Mouse (Mus musculus) c-Kit-positive CD71-negative TER-119-negative erythroid progenitor cells, embryonic 14.5 days (primary cell): Measurements from ENCODE around the gene Six1.
A peak's percentile ranks its signal among the peaks of the same experiment; 100 is the strongest.
"Not testable (repeated sequence)": the region's sequence is repeated elsewhere in the genome, so short reads cannot be mapped to it uniquely, and the experiment has no call there.

ENCODE experiments used
- DNase-seq: peaks from one replicate; pipeline ENCODE4 v3.0.0-alpha.2; 2013; ENCODE audit warnings: low read depth

Gene Six1

DNA sequence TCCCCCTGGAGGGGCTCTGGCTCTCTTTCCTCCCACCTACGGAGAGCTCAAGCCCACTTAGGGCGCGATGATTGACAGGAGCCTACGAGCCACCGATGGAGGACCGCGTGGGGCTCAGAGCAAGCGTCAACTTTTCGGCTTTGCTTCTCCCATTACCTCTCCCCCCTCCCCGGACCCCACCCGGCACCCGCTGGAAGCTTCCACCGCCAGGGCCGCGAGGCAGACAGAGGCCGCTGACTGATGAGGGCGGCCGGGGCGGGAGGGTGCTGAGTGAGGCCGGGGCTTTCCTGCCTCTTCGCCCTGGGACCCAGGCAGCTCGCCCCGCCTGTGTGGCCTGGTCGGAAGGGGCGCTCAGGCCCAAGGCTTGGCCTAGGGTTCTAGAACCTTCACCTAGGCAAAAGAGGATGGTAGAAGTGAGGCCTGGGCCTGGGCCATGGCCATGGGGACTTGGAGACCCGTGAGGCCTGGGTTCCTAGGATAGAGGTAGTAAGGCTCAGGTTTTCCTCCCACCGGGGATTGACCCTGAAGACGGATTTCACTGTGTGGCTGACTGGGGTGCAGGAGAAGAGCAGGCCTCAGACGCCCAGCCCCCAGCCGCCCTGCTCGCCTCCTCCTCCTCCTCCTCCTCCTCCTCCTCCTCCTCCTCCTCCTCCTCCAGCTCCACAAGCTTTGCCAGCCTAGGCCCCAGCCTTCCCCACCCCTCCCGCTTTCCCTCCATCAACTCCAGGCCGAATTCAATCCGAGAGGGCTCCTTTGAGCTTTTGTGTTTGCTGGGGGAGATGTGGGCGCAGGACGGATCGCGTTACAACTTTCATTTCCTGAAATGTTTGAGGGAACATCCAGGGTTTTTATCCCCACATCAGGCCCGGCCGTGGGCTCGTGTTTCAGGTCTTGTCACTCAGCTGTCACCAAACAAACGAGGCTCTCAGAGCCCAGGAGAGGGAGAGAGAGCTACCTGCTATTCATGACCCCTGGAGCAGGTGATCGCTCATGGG is 18.5 kb downstream of the Six1 start:
- no peak for DNase-seq

DNA sequence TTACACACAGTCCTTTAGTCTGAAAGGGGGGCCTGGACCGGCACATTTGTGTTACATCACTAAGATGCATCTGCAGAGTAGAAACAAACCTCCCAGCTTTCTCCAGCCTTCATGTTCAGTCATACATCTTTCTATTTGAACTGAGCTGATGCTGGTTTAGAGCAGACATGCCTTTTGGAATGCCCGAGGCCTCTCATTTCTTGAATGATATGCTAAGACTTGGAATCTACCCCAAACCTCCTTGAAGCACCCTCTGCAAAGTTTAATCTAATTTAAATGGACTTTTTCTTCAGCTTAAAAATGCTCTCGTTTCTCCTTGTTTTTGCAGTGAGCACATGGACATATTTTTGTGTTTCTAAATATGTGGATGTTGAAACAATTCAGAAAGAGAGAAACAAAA is 21.0 kb downstream of the Six1 start:
- DNase-seq: no peak

DNA sequence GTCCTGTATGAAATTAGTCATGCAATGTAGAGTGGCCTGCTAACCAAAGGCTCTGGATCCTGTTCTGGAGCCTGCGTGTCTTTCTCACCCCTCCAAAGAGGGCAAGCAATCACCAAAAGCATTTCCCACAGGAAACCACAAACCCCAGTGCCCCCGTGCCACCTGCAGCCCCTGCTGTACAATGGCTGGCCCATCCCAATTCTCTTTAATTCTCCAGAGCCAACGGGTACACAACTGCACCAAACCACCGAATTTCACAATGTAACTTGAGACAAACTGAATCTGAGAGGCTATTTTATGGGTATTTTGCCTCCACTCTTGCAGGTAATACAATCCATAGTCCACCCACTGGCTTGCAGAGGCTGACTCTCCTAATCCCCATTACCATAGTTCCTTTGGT is 22.4 kb downstream of the Six1 start:
- DNase-seq: no peak

DNA sequence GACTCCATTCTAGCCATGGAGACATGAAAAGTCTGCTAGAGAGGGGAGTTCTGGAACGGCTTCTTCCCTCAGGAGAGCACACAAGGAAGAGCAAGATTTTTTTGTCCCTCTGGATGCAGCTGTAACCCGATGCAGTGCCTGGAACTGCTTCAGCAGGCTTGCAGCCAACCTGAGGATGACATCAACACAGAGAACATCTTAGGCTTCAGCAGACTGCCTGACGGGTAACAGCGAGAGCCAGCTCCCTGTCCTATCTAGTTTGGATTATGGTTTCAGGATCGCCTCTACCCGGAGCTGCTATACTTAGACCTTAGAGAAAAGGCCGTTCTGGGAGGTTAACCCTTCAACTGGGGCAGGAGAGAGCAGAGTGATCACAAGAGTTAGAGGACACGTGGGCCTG is 28.2 kb downstream of the Six1 start:
- DNase-seq: no peak

DNA sequence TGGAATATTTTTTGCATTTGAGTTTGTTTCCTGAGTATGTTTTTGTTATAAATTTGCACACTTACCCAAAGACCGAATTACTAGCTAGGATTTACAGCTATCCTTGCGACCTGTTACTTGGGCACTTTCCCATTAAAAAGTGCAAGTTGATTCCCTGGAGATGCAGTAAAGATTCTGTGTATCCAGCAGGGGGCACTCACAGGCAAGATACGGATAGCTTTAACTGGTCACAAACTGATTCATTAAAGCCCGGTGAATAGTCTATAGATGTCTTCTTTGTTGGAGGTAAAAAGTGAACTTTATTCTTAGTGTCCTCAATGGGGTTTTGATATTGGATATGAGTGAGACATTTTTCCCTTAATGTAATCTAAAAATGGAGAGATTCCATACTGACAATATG is 32.7 kb downstream of the Six1 start:
- DNase-seq: peak; percentile 51

DNA sequence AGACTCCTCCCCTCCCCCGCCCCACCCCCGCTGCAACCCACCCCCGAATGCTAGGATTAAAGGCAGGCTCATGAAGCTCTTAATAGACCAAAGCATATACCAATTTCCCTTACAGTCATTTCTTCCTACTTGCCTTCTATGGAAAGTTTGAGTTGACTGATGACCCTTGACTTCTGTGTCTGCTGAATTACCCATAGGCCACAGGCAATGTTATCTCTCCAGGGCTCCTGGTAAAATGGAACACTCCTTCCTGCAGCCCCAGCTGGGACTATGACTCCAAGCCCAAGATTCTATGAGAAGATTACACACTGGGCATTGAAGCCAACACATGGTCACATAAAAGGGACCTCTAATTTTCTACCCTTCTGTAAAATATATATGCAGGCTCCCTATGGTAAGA is 33.3 kb downstream of the Six1 start:
- DNase-seq: no peak

DNA sequence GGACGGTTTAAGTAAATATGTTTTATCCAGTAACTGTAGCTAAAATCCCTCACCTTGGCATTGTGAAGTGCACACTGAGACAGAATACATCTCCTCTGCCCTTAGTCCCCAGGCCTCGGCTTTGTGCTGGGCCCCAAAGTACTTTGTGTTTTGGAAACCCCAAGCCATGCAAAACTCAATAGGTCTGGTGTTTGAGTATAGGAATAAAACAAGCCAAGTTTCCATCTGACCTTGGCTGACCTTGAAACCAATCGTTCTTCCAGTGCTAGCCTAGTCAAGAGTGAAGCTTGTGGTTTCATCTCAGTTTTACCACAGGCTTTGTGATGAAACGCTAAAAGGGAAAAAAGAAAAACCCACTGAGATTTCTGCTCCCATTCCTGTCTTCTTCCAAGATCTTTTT is 34.8 kb downstream of the Six1 start:
- DNase-seq: no peak

DNA sequence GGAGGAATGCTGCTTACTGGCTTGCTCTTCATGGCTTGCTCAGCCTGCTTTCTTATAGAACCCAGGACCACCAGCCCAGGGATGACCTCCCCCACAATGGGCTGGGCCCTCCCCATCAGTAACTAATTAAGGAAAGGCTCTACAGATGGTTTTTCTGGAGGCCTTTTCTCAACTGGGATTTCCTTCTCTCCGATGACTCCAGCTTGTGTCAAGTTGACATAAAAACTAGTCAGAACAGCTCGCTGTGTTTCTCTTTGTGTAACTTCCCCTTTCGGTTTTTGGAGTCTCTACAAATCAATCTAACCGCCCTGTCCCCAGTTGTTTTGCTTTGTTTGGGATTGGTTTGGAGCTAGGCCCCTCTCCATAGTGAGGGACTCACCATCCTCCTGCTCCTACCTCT is 37.5 kb downstream of the Six1 start:
- no peak for DNase-seq

DNA sequence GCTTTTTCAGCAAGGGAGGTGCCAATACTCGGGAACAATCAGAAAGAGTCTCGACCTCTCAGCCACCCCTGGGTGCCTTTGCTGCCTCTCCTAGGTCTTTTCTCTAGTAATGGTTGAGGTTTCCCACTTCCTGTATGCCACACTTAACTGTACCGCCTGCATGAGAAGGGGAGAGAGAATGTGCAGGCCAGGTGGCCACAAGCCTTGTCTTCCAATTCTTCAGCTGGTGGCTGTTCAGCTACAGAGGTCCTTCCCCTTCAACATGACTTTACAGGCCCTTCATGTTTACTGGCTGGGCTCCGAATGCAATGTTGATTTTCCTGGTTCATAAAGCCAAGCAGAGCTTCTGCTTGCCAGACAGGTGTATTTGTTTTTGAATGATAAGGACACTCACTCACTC is 39.4 kb downstream of the Six1 start:
- no peak for DNase-seq

DNA sequence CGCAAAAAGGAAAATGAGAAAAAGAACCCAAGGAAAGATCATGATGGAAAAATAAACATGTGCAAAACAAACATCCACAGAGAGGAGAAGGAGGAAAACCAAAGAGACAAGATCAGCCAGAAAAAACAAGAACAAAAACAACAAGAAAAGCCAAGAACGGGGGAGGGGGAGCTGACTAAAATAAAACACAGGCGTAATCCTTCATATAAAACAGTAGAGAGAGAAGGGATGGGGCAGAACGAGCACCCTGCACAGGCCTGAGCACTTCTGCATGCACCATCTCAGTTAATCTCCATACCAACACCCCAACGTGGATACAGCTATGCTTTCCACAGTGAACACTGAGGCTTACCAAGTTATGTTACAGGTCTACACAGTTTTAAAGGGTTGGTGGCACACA is 40.9 kb downstream of the Six1 start:
- DNase-seq: no peak

DNA sequence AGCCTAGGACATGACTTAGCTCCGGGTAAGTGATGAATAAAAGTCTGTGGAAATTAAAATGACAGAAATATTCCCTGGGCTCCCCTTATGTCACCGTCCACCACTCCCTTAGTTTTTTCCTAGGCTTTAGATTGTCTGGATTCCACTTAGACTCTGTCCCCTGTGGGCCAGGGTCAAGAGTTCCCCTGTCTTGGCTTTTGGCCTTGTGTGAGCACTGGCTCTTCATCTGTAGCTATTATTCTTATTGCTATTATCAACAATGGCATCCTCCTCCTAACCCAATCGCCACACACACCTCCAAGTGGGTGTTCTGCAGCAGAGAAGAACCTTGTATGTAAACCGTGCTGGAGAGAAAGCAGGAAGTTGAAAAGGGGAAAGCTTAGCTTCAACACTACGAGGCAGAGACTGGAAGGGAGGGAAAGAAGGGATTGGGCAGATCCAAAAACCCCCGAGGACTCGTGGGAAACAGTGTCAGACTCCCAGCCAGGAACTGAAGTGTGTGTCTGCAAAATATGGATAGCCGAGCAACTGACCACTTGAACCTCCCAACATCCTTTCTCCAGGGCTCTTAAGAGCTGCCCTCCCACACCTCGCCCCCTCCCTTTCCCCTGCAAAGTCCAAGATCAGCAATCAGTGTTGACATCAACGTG is 41.4 kb downstream of the Six1 start:
- DNase-seq: no peak

DNA sequence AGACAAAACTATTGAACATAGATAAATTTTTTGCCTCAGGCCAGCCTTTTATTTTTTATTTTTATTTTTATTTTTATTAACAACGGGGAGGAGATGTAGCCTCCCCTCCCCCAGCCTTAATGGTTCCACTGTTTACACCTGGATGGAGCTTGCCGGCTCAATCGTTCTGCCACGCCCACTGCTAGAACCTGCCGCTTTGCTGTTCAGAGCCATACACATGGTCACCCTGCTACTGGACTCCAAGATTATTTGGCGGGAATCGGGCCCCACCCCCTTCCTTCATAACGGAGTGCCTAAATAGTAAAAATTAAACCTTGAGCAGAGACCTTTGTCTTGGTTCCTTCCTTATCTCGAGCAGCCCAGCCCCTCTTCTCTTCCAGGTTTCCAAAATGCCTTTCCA is 50.8 kb downstream of the Six1 start:
- DNase-seq: not testable (repeated sequence)

DNA sequence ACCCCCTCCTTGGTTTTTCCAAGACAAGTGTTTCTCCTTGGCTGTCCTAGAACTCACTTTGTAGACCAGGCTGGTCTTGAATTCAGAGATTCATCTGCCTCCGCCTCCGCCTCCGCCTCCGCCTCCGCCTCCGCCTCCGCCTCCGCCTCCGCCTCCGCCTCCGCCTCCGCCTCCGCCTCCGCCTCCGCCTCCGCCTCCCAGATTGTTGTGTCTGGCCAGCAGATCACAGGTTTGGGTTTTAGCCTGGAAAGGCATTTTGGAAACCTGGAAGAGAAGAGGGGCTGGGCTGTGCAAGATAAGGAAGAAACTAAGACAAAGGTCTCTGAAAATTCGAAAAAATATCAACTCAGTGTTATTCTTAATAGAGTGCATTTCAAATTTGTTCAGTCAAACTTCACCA is 51.4 kb downstream of the Six1 start:
- DNase-seq: not testable (repeated sequence)

DNA sequence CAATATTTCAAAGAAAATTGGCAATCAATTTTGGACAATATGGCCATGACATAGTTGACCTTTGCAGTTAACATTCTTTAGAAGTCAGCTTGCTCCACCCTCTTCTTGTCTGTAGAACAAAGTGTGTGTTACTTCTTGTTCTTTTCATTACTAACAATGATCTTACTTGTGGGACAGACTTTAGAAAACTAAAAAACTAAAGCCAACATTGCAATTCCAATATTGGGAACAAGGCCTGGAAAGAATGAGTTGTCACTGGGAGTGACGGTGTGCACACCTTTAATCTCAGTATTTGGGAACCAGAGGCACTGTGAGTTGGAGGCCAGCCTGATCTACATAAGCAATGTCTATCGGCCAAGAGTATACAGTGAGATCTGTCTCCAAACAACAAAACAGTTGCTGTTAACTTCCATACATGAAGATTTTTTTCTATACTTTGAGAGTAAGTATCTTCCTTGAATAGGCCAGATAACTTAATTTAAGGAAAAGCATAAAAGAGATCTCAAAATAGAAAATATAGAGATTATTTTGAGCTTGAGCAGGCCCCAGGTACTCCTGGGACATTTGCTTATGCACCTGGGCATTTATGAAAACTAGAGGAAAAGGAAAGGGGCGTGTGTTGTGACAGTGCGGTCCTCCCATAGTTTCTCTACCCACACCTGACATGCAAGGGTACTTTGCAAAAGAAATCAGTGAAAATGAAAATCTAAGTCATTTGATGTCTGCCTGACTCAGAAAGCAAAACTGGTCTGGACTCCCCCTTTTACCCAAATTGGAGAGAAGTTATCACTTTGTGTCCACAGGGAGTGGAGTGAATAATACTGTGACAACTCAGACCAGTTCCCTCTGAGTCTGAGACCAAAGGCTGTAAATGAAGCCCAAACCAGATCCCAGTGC is 55.3 kb downstream of the Six1 start:
- DNase-seq: no peak

DNA sequence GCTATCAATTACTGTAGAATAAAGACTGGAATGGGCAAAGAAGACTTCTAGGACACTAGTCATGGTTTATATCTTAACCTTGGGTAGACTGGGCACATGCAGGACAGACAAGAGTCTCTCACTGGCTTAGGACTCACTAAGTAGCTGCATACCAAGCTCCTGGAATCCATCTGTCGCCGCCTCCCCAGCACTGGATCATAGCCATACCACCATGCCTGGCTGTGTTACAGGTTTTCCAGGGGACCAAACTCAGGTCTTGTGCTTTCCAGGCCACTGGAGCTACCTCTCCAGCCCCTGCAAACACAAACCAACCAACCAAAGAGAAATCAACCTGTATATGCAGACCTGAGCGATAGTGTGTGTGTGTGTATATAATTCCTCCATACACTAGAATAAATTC is 57.0 kb downstream of the Six1 start:
- no peak for DNase-seq
